Mouse (Mus musculus) frontal cortex, adult 2 months (tissue): ENCODE measurements around the gene Hs3st3a1. TPM values are rescaled to one million over a fixed set of nuclear protein-coding genes. Genes with fewer than 3 reads are reported as not detected.

Source experiments
- DNase-seq, 2 experiments: peaks; one replicate each; pipeline ENCODE4 v3.0.0; 2022; ENCODE audit warnings: low spot score in 1 of 2; ENCODE audit errors: extremely low spot score in 1 of 2
- polyA plus RNA-seq: library from polyadenylated mRNA; depleted of rRNA; stranded (reverse); fragments of >200 nt; gene quantifications from 2 replicates; pipeline ENCODE4 v1.2.3, GENCODE M21; 2012; rRNA removed

Gene Hs3st3a1
- polyA plus RNA-seq, 1 experiment, result 4.8 TPM

DNA sequence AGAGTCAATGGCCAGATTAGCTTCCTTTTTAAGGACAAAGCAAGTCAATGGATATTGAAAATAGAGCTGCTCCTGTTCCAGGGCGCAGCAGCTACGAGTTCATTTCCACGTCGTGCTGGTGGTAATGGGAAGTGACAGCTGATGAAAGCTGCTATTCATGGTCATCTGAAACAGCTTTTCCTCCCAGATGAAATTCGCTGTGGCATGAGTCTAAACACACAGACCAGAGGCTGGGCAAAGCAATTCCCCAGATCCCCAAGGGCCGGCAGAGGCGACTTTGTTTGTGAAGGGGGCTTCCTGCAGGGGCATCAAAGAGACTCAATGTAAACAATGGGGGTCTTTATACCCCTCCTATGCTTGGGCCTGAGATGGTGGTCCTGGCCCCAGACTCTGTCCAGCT, 114.2 kb downstream of the Hs3st3a1 start:
- no peak for DNase-seq

DNA sequence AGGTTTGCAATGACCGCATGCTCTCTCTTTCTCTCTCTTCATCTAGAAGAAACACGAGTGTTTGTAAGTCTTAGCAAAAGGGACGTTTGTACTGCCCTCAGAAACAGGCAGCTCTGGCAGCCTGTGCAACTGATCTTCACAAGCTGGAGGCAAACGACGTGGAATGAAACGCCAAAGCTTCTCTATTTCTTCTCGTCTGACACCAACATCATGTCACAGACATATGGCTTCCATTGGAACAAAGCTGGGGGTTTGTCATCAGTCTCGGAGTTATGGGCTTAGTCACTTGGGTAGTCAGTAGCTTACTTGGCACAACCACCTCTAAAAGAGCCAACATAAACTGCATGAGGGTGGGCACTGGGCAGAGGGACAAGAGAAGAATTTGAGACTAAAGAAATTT, 114.8 kb downstream of the Hs3st3a1 start:
- no peak for DNase-seq

DNA sequence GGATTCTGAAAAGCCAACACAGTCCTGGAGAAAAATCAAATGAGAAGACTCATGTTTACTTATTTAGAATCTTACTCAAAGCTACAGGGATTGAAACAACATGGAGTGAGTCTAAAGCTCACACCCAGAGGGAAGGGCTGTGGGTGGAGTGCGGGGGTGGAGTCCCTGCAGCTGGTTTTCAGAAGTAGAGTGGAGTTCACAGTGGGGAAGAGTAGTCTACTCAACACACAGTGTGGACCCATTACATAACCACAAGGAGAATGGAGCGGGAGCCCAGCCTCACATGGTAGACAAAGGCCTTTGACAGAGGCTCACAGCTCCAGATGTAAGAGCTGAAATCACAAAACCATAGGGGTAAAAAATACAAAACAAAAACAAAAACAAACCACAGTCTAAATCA, 123.2 kb downstream of the Hs3st3a1 start:
- no peak for DNase-seq

DNA sequence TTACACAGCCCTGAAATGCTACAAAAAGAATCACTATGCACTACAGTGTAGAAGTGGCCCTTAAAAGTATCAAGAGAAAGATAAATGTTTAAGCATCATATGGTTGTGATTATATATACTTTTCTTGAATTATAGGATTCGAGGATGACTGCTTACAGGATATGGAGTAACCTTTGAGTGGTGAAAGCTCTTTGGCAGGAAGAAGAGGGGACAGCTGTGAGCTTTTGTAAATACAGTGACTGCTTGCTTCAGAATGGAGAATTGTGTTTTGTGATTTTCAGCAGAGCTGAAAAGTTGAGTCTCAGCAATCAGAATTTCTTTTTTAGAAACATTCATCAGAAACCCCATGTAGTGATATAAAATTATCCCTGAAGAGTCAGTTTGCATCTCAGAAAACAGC, 124.3 kb downstream of the Hs3st3a1 start:
- DNase-seq, result no peak

DNA sequence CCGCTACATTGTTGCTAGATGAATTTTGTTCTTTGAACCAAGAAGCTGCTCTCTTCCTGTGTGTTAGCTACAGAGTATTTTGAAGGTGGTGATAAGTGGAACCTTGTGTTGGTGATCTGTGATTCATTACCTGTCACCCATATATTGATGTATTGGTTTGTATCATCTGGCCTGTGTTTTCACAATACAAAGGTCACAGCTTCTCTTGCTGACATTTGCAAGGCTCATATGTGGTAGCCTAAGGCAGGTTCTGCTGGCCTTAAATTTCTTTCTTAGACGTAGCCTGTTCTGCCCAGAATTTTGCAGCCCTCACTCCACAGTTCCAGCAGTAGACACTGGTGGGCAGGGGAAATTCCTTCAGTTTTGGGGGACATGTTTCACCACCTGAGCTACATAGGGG, 125.3 kb downstream of the Hs3st3a1 start:
- DNase-seq, result no peak

DNA sequence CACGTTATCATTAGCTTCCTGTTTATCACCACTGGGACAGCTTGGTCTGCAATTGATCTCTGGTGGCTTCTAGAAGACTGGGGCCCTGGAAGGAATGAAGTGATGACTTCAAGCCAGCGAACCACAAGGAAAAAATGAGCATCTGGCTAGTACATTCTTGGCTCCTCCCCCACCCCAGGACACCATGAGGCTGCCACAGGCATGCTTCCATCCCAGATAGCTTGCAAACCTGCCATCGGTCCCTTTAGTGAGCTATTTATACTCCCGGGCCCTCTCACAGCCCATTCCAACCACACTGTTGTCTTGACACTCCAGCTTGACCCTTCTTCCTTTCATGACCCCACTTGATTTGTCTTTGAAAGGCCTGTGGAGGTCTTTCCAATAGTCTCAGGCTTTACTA, 127.6 kb downstream of the Hs3st3a1 start:
- no peak for DNase-seq

Other genes starting within 250 kb of the Hs3st3a1 start
- 1.2 and 1.5 TPM in 2 replicates for gene F930015N05Rik, start 1.3 kb downstream of the Hs3st3a1 start, polyA plus RNA-seq